Mouse (Mus musculus) mouse trophoblast stem cell (cell line): ENCODE results near the gene Vash1.

Experiments
- in situ Hi-C, 2 experiments: fragments of 300-500 bp; cut with MseI, MboI; formaldehyde crosslinking; loops; 2 replicates in 1 of 2; 3 replicates in 1 of 2; pipeline ENCODE4 v1.15.1; 2025

Vash1 gene

DNA sequence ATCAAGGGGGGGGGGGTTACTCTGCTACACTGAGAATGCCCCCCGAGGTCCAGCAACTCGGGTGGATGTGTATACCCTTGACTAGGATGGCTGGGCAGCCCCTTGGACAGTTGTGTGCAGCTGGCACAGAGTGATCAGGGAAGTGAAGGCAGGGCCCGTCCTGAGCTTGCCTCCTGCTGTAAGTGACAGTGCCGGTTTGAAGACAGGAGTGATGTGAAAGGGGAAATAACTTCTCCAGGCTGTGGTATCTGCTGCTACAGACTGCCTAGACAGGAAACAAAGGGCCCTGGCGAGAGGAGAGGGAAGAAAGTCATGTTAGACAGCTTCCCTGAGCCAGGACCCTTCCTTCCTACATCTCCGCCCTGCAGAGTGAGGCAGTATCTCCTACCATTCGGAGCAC, 5.2 kb downstream of the Vash1 start:
- in situ Hi-C loops, result no loop called here

DNA sequence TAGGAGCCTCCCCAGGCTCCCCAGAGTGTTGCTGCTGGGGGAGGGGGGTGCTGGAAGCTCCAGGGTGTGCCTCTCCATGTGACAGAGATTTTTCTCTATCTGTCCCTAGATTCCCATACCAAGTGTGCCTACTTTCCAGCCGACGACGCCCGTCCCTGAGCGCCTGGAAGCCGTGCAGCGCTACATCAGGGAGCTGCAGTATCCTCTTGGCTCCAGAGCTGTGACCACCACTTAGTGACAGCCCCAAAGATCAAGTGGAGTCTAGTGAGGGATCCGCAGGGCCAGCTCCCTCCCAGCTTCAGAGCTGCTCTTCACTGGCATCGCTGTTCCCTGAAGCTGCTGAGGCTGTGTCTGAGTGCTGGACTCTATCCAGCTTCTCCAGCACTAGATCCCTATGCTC, 6.8 kb downstream of the Vash1 start:
- in situ Hi-C loops, result no loop called here

DNA sequence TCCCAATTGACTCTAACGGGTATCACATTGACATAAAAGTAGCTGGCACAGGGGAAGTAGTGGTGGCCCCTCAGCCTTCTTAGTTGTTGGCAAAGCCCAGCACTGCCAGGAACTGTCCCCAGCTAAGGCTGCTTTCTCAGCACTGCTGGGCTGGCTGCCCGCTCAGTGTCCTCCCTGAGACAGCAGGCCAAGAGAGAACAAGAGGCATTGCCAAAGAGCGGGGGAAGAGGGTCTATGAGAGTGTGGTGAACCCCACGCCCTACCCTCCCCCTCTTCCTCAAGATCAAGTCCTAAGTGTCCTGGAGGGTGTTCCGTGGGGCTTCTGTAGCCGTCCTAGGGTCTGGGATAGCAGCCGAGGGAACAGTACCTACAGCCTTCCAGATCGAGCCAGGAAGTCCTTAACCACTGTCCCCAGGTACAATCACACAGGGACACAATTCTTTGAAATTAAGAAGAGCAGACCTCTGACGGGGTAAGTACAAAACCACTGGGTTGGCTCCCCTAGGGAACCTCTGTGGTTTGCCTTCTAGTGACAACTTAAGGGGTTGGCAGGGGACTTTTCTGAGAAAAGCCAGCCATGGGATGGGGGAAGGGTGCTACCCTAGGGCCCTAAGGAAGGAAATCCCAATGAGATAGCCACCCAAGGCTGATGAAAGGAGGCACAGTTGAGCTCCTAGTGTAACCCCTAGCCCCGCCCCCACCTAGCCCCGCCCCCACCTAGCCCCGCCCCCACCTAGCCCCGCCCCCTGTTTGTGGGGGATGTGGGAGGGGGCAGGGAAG, 8.2 kb downstream of the Vash1 start:
- in situ Hi-C loops, result no loop called here

DNA sequence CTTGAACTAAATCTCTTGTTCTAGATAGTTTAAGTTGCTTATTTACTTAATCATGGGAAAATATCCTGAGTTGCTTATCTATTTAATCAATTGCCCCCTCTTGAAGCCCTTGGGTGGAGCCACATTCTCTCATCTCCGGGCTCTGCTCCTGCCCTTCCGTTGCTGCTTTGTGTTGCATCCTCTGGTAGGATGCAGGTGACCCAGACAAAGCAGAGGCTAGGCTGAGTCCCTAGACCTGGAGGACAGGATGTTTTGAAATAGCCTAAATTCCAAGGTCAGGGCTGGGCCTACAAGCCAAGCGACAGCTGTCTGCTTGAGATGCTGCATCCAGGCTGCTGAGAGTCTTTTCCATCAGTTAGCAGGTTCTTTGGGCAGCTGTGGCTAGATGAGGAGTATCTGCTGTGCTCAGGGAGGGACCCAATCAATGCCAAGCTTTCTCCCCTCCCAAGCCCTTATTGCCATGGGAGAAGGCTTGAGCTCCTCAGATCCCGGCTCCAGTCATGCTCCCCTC, 9.0 kb downstream of the Vash1 start:
- in situ Hi-C loops, result no loop called here

DNA sequence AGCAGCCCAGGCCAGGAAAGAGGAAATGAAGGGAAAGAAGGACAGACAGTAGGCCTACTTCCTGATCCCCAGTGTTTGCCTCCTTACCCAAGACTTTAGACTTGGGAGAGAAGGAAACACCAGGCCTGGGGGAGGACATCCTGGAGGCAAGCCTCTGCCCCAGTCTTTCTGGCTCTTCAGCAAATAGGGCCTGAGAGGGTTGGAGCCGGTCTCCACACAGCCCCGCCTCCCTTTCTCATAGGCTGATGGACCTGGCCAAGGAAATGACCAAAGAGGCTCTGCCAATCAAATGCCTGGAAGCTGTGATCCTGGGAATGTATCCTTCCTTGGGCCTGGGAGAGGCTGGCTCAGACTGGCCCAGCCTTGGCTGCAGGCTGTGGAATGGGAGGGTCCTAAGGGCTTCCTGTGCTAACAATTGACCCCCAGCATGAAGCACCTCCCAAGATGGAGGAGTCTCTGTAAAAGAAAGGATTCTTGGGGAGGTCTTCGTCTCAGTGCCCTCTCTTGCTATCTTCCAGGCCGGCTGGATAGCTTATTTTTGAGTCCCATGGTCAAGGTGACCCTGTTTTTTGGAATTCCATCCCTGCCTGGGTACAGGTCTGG, 9.6 kb downstream of the Vash1 start:
- in situ Hi-C loops, result no loop called here

DNA sequence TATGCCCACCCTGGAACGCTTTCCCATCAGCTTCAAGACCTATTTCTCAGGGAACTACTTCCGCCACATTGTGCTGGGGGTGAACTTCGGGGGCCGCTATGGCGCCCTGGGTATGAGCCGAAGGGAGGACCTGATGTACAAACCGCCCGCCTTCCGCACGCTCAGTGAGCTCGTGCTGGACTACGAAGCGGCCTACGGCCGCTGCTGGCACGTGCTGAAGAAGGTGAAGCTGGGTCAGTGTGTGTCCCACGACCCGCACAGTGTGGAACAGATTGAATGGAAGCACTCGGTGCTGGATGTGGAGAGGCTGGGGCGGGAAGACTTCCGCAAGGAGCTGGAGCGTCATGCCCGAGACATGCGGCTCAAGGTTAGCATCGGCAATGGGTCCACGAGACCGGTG, 10.4 kb downstream of the Vash1 start:
- in situ Hi-C loops, result no loop called here

DNA sequence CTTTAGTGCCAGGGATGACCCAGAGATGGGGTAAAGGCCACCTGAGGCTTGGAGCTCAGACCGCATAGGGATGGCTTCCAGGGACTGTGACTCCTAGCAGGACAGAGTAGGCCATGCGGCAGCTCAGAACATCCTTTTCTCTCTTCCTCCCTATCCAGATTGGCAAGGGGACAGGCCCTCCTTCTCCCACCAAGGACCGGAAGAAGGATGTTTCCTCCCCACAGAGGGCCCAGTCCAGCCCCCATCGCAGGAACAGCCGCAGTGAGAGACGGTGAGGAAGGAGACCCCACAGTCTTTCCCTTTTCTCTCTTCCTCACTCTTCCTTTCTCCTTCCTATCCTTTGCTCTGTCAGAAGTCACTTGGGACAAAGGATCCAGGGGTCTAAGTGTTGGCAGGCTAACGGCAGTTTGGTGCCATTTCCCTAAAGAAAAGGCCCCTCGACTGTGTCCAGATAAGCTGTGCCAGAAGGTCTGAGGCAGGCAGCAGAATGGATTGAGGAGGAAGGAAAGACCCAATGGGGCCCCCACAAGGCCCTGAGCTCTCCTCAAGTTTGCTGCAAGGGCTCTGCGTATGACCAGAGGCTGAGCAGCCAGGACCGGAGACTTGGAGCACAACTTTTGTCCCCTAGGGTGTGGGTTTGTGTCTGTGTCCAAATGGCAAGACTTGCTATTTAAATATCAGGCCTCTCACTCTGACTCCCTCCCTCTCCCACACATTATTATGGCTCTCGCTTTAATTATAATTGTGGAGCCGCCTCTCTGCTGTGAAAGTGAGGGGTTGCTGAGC, 12.4 kb downstream of the Vash1 start:
- in situ Hi-C loops, result no loop called here

DNA sequence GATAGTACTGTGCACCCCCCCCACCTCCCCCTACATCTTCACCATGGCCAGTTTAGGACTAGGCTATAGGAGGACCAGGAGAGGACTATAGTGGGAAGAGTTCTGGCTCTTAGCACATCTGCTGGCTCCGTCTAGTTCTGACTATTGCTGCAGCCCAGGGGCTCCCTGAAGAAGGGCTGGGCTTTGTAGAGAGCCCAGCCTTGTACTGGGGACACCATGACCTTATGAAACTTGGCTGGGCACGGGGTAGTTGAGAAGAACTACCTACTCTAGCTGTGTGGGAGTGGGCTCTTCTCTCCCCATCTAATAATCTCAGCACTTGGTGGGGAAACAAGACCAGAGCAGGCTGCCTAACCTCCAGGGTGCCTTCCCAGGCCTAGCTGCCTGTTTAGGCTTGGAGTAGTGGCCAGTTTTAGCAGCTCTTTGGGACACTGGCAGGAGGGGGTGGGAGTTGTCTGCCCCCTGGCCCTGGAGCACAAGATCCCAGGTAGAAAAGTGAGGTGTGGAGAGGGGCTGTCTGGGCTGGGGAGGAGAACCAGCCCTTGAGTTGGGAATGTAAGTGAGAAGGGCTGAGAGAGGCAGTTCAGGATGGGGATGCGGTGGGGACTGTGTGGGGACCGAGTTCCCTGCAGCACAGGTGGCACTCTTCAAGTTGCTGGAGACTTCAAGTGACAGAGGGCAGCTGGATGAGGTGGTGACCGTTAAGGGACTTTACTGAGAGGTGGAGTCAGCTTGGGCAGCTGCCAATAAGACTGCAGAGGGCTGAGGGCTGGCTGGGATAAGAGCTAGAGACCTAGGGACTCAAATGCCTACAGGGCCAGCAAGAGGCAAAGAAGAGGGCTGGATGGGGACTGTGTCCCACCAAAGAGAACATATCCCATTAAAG, 14.2 kb downstream of the Vash1 start:
- in situ Hi-C loops, result no loop called here

DNA sequence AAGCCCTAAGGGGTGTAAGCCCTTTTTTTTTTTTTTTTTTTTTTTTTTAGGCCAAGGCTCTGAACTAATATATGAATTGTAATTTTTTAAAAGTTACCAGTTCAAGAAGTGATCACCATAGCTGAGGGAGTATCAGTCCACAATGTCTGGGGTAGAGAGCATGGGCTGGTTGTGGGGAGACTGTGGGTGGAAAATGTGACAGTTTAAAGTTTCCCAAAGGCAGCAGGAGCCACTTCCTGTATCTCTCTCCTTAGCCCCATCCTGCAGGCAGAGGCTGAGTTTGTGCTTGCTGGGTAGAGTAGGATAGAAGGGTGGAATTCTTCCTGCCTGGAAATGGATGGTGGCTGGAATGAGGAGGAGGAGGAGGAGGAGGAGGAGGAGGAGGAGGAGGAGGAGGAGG, 14.9 kb downstream of the Vash1 start:
- in situ Hi-C loops, result no loop called here

DNA sequence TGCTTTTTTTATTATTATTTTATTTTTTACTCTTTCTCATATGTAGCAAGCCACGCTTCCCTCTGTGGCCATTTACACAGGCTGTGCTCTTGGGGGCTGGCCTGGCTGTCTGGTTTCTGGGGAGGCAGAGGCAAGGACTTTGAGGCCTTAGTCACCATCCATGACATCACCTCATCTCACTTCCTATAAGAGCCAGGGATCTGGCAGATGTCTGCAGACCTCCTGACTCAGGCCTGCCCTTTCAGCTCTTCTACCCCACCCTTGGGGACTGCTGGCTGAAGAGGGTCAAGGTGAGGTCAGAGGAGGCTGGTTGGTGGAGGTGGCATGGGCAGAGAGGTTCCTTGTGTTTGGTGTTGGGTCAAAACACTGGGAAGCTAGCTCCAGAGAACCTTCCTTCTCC, 15.9 kb downstream of the Vash1 start:
- in situ Hi-C loops, result no loop called here

DNA sequence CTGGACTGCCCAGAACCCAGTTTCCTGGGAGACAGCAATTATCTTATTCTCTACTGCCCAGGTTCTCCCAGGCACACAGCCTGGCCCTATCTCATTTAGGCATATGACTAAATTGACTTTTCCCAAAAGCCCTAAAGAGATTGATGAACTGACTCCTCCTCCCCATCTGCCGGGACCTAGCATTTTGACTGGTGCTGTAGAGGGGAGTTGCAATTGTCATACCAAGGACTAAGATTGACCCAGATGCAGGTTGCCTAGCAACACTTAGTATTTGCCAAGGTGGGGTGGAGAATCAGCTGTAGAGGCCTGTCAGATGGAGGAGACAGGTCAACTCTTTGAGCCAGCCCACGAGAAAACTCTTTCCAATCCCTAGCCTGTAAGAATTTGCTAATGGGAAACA, 19.5 kb downstream of the Vash1 start:
- in situ Hi-C loops, result no loop called here

DNA sequence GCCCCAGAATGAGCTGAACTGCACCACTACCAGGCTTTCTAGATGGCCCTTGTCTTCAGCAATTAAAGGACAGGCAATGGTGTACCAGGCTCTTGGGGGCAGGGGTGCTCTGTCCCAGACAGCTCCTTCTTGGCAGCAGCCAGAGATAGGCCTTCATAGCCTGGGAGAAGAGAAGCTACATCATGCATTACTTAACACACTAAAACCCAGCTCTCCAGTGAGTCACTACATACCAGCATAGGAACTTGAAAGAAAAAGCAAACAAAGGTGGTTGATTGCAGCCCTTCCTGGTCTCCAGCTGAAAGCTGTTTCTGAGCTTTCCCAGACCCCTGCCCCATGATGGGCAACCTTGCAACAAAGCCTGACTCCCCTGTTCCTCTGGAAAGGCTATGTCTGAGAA, 20.0 kb downstream of the Vash1 start:
- in situ Hi-C loops, result no loop called here

DNA sequence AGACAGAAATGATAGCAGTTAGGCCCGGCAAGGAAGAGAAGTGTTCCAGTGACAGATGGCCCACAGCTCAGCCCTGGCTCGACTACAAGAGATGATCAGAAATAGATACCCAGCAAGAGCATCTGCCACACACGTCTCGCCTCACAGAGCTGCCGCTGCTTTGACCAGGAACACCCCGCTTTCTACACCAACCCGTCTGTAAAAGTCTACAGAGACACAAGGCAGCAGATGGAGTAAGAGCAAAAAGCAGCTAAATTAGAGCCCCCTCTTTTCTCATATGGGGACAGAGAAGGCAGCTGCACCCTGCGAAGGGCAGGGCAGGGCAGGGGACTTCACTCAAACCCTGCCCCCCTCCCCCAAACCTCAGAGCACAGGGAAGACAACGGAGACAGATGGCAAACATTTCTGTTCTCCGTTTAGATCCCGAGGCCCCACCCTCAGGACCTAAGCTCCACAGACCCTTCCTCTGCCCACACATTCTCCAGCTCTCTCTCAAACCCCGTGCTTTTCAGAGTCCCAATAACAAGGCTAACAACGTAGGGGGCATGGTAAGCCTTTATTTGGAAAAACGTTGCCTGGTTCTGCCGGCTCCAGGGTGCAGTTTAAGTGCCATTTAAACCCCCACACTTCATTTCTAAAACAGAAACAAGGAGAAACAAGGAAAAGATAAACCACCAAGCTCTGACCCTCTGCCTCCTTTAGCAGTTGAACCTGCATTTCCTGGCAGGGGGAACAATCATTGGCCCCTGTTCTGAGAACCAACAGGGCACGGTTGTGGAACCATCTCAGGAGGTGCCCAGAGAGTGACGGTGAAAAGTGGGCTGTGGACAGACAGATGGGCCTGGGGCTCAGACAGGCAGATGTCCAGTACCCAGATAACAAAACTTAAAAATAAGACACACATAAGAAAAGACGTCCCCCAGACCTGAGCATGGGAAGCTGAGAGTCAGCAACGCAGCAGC, 21.7 kb downstream of the Vash1 start:
- in situ Hi-C loops, result no loop called here

DNA sequence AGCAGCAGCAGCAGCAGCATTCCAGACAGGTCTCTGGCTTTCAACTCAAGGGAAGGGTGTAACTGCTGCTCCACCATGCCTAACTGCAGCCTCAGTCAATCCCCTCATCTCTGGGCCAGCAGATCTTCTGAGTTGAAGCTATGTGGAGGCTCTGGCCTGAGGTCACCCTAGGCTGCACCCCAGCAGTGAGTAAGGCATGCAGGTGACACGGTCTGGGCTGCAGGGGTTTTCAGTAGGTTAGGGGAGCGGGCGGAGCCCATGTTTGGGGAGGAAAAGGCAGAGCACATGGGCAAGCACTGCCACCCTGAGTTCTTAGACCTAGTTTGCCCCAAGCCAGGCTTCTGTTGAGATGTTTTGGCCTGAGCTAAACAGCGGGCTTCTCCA, 22.4 kb downstream of the Vash1 start:
- in situ Hi-C loops, result no loop called here

DNA sequence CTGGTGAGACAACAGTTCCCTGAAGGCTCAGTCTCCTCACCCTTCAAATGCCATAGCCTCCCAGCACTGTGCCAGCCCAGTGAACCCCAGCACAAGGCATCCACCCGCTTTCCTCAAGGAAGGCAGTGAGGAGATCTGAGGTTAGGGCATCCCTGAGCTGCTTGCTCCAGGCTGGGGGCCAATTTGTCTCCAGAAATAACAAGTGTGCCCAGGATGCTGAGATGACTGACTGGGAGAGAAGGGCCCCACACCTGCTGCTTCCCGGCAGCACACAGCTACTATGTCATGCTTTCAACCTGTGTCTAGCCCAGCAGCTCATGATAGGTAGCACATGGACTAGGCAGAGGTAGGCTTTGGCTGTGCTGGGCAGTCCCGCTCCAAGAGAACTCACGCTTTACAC, 23.0 kb downstream of the Vash1 start:
- in situ Hi-C loops, result no loop called here

DNA sequence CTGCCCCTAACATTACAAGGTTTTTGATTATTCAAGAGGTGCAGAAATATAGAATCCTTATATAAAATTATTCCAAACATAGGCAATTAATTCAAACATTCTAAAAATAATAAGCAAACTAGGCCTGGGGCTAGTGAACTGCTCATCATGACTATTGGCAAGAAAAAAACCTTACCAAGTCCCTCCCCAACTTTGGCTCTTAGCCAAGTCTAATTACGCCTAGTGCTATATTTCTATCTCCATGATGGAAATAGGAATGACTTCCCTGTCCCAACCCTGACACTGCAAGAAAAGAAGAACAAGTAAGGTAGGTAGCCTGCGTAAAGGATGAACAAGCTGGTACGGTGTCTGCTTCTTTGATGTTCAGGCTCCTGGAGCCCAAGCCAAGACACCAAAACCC, 24.2 kb downstream of the Vash1 start:
- in situ Hi-C loops, result no loop called here

DNA sequence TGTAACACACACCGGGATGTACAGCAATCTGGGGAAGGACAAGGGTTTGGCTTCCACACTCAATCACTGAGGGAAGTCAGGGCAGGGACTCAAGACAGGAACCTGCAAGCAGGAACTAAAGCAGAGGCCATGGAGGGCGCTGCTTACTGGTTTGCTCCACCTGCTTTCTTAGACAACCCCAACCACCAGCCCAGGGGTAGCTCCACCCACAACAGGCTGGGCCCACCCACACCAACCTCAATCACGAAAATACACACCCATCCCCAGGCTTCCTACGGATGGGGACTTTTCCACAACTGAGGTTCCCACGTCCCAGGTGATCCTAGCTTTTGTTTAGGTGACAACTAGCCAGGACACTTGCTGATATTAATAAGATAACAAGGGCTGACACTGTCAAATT, 27.3 kb downstream of the Vash1 start:
- in situ Hi-C loops, result no loop called here

DNA sequence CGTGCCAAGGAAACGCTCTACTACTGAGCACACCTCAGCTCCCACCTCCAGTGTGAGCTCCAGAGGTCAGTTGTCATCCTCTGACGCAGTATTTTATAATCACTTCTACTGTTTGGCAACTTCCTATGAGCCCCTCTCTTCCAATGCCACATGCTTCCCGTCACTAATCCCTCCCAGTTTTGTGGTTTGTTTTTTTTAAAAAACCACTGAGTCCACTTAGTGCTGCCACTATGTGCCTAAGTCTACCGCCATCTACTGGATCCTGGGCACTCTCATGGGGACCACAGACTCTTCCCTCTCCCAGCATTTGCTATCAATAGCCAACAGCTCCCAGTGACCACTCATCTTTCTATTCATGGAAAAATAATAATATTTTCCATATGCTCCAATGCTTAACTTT, 35.5 kb downstream of the Vash1 start:
- in situ Hi-C loops, result no loop called here

DNA sequence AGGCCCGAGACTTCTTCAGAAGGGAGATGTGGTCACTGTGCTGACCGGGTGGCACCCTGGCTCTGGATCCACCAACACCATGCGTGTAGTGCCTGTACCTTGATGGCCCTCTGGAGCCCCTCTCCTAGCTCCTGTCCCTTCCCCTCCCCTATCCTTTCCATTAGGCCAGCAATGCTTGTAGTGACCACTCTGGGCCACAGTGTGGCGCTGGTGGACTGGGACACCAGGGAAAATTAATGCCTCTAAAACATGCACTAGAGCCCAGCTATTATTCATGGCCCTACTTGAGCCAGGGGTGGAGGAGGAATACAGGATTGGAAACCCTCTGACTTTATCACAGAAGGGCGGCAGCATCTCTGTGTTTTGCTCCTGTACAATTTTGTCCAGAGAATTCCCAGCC, 36.9 kb downstream of the Vash1 start:
- in situ Hi-C loops, result no loop called here

DNA sequence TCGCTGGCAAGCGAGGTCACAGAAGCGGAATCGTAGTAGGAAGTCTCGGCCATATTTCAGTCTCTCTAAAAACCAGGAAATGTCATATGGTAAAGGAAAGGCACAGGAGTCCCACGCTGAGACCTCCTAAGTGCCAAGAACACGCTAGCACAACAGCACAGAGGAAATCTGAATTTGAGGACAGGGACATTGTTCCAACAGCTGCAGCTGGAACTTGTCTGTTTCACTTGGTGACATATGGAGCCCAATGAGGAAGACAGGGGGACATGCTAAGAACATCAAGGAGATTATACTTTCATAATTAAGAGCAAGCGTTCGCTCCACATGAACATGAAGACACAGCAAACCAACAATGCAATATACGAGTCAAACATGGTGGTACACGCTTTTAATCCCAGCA, 38.5 kb downstream of the Vash1 start:
- in situ Hi-C loops, result no loop called here
